ENCODE assay signal across 11 mouse cellular contexts in genomic region chr12:116646771-116647170, GRCm38 (mm10).
DNase-seq lines count a peak whose midpoint lies in the region; ATAC-seq and TF ChIP-seq lines count a peak whose summit lies in the region.
"Had no signal": no experiment of that assay in that cellular context is flagged by ENCODE, and none has a peak within 500 bp of the region (broad histone marks: within the 10 kb centered on the region; RNA-seq: fewer than 3 reads in every experiment).

No protein-coding gene starts in this region.

- no peaks in the 10 kb centered on the region for H3K36me3 ChIP-seq in hindbrain, embryonic 14.5 days (replicated peaks; ENCODE audit: control insufficient read depth, insufficient read depth)
- H3K36me3 ChIP-seq in hindbrain, embryonic 12.5 days: no peaks in the 10 kb centered on the region
- no peaks in the 10 kb centered on the region for H3K36me3 ChIP-seq in lung, embryonic 14.5 days (ENCODE audit: insufficient read depth)
- H3K36me3 ChIP-seq: limb, embryonic 10.5 days had no signal

- H3K4me3 ChIP-seq in hindbrain, embryonic 14.5 days (replicated peaks; ENCODE audit: low read length): no peak overlapping the region
- H3K4me3 ChIP-seq in hindbrain, embryonic 12.5 days: no peak overlapping the region
- no peak overlapping the region for H3K4me3 ChIP-seq in lung, embryonic 14.5 days (ENCODE audit: low read depth, low read length)
- no peak overlapping the region for H3K4me3 ChIP-seq in cerebellum, adult 2 months (replicated peaks; ENCODE audit: insufficient read depth, low read depth, low read length)
- H3K4me3 ChIP-seq: limb, embryonic 10.5 days had no signal

- H3K27ac ChIP-seq in hindbrain, embryonic 14.5 days: no peak overlapping the region
- H3K27ac ChIP-seq in hindbrain, embryonic 12.5 days: no peak overlapping the region
- no peak overlapping the region for H3K27ac ChIP-seq in lung, embryonic 14.5 days (ENCODE audit: low read depth)
- H3K27ac ChIP-seq in cerebellum, adult 2 months (ENCODE audit: insufficient read depth, low read length): no peak overlapping the region
- H3K27ac ChIP-seq: limb, embryonic 10.5 days had no signal

- DNase-seq in hindbrain, embryonic 14.5 days (ENCODE audit: low spot score): peak; percentile 54
- peak; percentile 9 for DNase-seq in lung, embryonic 14.5 days
- DNase-seq in lung, postnatal 25 days (ENCODE audit: low spot score): no peak
- DNase-seq in cerebellum, adult 2 months: peak; percentile 37 to 49
- peak; percentile 25 to 40 for DNase-seq in cerebellum, postnatal 36 days
- DNase-seq in thymus, postnatal 14 days: no peak
- DNase-seq: adrenal gland, postnatal 10 days; heart, postnatal 10 days; kidney, adult 18-20 months had no signal

- H3K4me2 ChIP-seq in hindbrain, embryonic 14.5 days (replicated peaks): no peak overlapping the region
- no peak overlapping the region for H3K4me2 ChIP-seq in hindbrain, embryonic 12.5 days (replicated peaks)
- no peak overlapping the region for H3K4me2 ChIP-seq in lung, embryonic 14.5 days

- no peaks in the 10 kb centered on the region for H3K9me3 ChIP-seq in hindbrain, embryonic 14.5 days (ENCODE audit: control insufficient read depth, low read length)
- H3K9me3 ChIP-seq in hindbrain, embryonic 12.5 days (replicated peaks): no peaks in the 10 kb centered on the region
- H3K9me3 ChIP-seq in lung, embryonic 14.5 days (ENCODE audit: low read depth, low read length): no peaks in the 10 kb centered on the region
- H3K9me3 ChIP-seq: limb, embryonic 10.5 days had no signal

- ATAC-seq in hindbrain, embryonic 14.5 days (ENCODE audit: low FRiP score): no peak
- ATAC-seq in hindbrain, embryonic 12.5 days (ENCODE audit: low FRiP score): no peak
- no peak for ATAC-seq in lung, embryonic 14.5 days (ENCODE audit: insufficient read depth)

- no peaks in the 10 kb centered on the region for H3K27me3 ChIP-seq in hindbrain, embryonic 14.5 days (ENCODE audit: control insufficient read depth, insufficient read depth, low read length)
- no peaks in the 10 kb centered on the region for H3K27me3 ChIP-seq in hindbrain, embryonic 12.5 days
- no peaks in the 10 kb centered on the region for H3K27me3 ChIP-seq in lung, embryonic 14.5 days (ENCODE audit: insufficient read depth, low read length)
- H3K27me3 ChIP-seq in cerebellum, adult 2 months (ENCODE audit: control insufficient read depth, insufficient read depth, low read length): no peaks in the 10 kb centered on the region

- no peak for TF ChIP-seq POLR2A in cerebellum, adult 2 months (IDR thresholded peaks at IDR 0.05; ENCODE audit: borderline replicate concordance, insufficient read depth, low read length)

- no peak overlapping the region for H3K9ac ChIP-seq in hindbrain, embryonic 14.5 days
- H3K9ac ChIP-seq in hindbrain, embryonic 12.5 days: no peak overlapping the region
- H3K9ac ChIP-seq in lung, embryonic 14.5 days: no peak overlapping the region

- H3K4me1 ChIP-seq in hindbrain, embryonic 14.5 days (replicated peaks; ENCODE audit: control insufficient read depth, insufficient read depth, low read length): peaks cover 14% of the 10 kb centered on the region
- H3K4me1 ChIP-seq in hindbrain, embryonic 12.5 days: peaks cover 10% of the 10 kb centered on the region; the same call in 1 of the 2 replicates
- no peaks in the 10 kb centered on the region for H3K4me1 ChIP-seq in lung, embryonic 14.5 days (ENCODE audit: insufficient read depth)
- no peaks in the 10 kb centered on the region; the same call in 1 of the 2 replicates for H3K4me1 ChIP-seq in cerebellum, adult 2 months (ENCODE audit: control insufficient read depth, insufficient read depth, low read length)

- TF ChIP-seq CTCF in lung, embryonic 14.5 days (IDR thresholded peaks at IDR 0.05; ENCODE audit: low read depth): peak; percentile 27
- TF ChIP-seq CTCF in cerebellum, adult 2 months (IDR thresholded peaks at IDR 0.05; ENCODE audit: borderline replicate concordance, insufficient read depth, low read depth, low read length): peak; percentile 54

Comparison
In these comparisons a context has a peak if more than half of its experiments do, and no peak if none do; other contexts are left out.
1. DNase-seq: peak in hindbrain, embryonic 14.5 days (single experiment), lung, embryonic 14.5 days (single experiment), cerebellum, adult 2 months (2 of 2) and cerebellum, postnatal 36 days (2 of 2); none in lung, postnatal 25 days (single experiment) and thymus, postnatal 14 days (single experiment).